8 mouse cellular contexts compared by ENCODE assay signal in the genomic region with DNA sequence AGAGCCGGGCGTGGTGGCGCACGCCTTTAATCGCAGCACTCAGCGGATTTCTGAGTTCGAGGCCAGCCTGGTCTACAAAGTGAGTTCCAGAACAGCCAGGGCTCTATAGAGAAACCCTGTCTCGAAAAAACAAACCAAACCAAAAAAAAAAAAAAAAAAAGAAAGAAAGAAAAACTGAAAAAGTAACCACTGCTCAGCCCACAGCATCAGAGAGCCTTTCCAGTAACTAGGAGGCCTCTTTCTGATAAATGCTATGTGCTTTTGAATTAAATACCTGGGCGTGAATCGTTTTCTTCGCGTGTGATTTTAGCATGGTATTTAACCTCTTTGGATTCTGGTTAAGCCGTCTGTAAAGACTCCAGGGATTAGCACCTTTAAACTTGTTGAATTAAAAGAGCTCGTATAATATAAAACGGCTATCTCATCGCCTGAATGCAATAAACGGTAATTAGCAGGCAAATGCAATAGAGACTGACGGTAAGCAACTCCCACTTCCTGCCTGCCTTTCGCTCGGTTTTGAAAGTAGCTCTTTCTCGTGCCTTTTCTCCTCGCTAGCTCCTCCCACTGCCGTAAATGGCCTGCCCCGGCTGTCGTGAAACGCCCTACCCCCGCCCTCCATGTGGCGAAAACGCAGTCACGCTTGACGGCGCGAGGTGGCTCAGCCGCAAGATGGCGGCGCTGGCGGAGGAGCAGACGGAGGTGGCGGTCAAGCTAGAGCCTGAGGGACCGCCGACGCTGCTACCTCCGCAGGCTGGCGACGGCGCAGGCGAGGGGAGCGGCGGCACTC. TPM values are rescaled to one million over a fixed set of nuclear protein-coding genes. Genes with fewer than 3 reads are reported as not detected.
A peak's percentile ranks its signal among the peaks of the same experiment; 100 is the strongest.
DNase-seq lines count a peak whose midpoint lies in the region; ATAC-seq lines count a peak whose summit lies in the region.

Gene Taf5, plus strand, starts transcription at position 651 of the 787 bp plus-strand sequence.

- H3K4me3 ChIP-seq in hindbrain, embryonic 11.5 days (ENCODE audit: low read depth, low read length) = peak within 1 kb of the TSS; percentile 79

- WGBS in hindbrain, embryonic 11.5 days = 10% methylated on average over 49 of the region's 49 CpGs

- no peaks in the 10 kb centered on the region for H3K9me3 ChIP-seq in hindbrain, embryonic 11.5 days (ENCODE audit: control insufficient read depth, low read length)

- peak; percentile 84 for ATAC-seq in hindbrain, embryonic 11.5 days (ENCODE audit: low FRiP score)

- H3K4me1 ChIP-seq in hindbrain, embryonic 11.5 days (replicated peaks; ENCODE audit: control insufficient read depth, insufficient read depth, low read length) = no peaks in the 10 kb centered on the region; the same call in 1 of the 2 replicates

- peak within 1 kb of the TSS; percentile 86 for H3K9ac ChIP-seq in hindbrain, embryonic 11.5 days (ENCODE audit: low read depth, low read length)

- H3K27ac ChIP-seq in hindbrain, embryonic 11.5 days (ENCODE audit: low read depth, low read length) = peak within 1 kb of the TSS; percentile 76

- peaks cover 4% of the 10 kb centered on the region; the same call in 1 of the 2 replicates for H3K36me3 ChIP-seq in hindbrain, embryonic 11.5 days (ENCODE audit: control insufficient read depth, insufficient read depth, low read length)

- peak; percentile 96 for DNase-seq in Muller cell, postnatal 12 days (ENCODE audit: inconsistent ontology term)
- peak; percentile 97 for DNase-seq in cerebellum, adult 9-11 months
- peak; percentile 90 to 99 for DNase-seq in frontal cortex, adult 2 months (ENCODE audit: extremely low spot score in 1 of 2, low spot score in 1 of 2)
- peak; percentile 98 for DNase-seq in hindbrain, embryonic 11.5 days (ENCODE audit: low spot score)
- peak; percentile 98 to 99 for DNase-seq in layer of hippocampus, postnatal 10 days (ENCODE audit: low spot score in 2 of 2)
- DNase-seq in lung, postnatal 10 days = peak; percentile 99
- peak; percentile 97 for DNase-seq in ovary, postnatal 36 days (ENCODE audit: low spot score)
- peak; percentile 99 for DNase-seq in thymus, postnatal 25 days

- H3K27me3 ChIP-seq in hindbrain, embryonic 11.5 days (ENCODE audit: control insufficient read depth, insufficient read depth, low read length) = no peaks in the 10 kb centered on the region

- H3K4me2 ChIP-seq in hindbrain, embryonic 11.5 days (replicated peaks; ENCODE audit: low read depth, low read length) = peak within 1 kb of the TSS; percentile 64

RNA-seq across cellular contexts. Expression of gene Taf5, which starts in this region (rescaled TPM):
- 4.7 and 5.0 TPM in 2 replicates for polyA plus RNA-seq in frontal cortex, adult 2 months (2012; rRNA removed)
- polyA plus RNA-seq in hindbrain, embryonic 11.5 days (2014; fragmentation: Nextera tagmentation; extraction: Ambion mirVana) = 10.8 and 11.8 TPM in 2 replicates
- total RNA-seq in layer of hippocampus, postnatal 10 days (2021) = 1 to 10 TPM; 6.9 to 7.2 TPM

Comparison
In these comparisons a context has a peak if more than half of its experiments do, and no peak if none do; other contexts are left out.
1. Peak in every context shown above with its lines: DNase-seq, ATAC-seq, H3K4me3 ChIP-seq and H3K27ac ChIP-seq.